Mouse (Mus musculus): ENCODE data around the gene Best1.

- no peak for TF ChIP-seq CTCF (IDR thresholded peaks at IDR 0.05; ENCODE audit: low read depth)
- TF ChIP-seq EP300 (optimal IDR thresholded peaks at IDR 0.05) = no peak
Observed at GRCm38 (mm10) chr19:9989884-9990256, 11.6 kb downstream of the Best1 start.
